Mouse (Mus musculus): ENCODE measurements at regions not wholly inside any gene's neighbourhood (a gene's known extent, or its start where the extent isn't known, plus 50 kb on each side); places are given as distances from the start of the nearest gene placed in this dataset.

- TF ChIP-seq POLR2A (IDR thresholded peaks at IDR 0.05; ENCODE audit: extremely low read depth, insufficient read depth, low read length) (no peak), CTCF (IDR thresholded peaks at IDR 0.05; ENCODE audit: extremely low read depth, insufficient read depth, low read length) (no peak)
- Histone ChIP-seq H3K4me1 (ENCODE audit: control insufficient read depth, insufficient read depth, low read length) (peaks cover 1% of the 10 kb centered on the region; the same call in 1 of the 2 replicates), H3K4me3 (ENCODE audit: insufficient read depth, low read length) (no peak overlapping the region), H3K27ac (ENCODE audit: insufficient read depth, low read length) (no peak overlapping the region)
Observed at GRCm38 (mm10) chr12:78138467-78138866, 55.6 kb upstream of the Gm6657 start.
